Mouse (Mus musculus) C2C12 (cell line): Measurements from ENCODE around the gene Prr22. TPM values are rescaled to one million over a fixed set of nuclear protein-coding genes. Genes with fewer than 3 reads are reported as not detected.

ENCODE experiments used
- H3K27me3 ChIP-seq: one replicate; pipeline ENCODE4 v1.6.1; 2011; ENCODE audit not compliant: control insufficient read depth, insufficient read depth, insufficient read length
- H3K36me3 ChIP-seq: one replicate; pipeline ENCODE4 v1.6.1; 2011; ENCODE audit not compliant: control insufficient read depth, insufficient read depth
- H3K4me3 ChIP-seq: one replicate; pipeline ENCODE4 v1.5.1; 2011; ENCODE audit warnings: mild to moderate bottlenecking, control low read depth; ENCODE audit not compliant: poor library complexity, insufficient read depth, severe bottlenecking
- H3K79me2 ChIP-seq: one replicate; pipeline ENCODE4 v1.6.1; 2011; ENCODE audit not compliant: control insufficient read depth, insufficient read depth
- H3K79me3 ChIP-seq: one replicate; pipeline ENCODE4 v1.6.1; 2011; ENCODE audit warnings: low read depth, control low read depth
- H3ac ChIP-seq: one replicate; pipeline ENCODE3; 2011; ENCODE audit warnings: low read depth; ENCODE audit not compliant: control insufficient read depth, insufficient read length
- CEBPB ChIP-seq: IDR thresholded peaks from one replicate; pipeline ENCODE4 v1.6.1; 2011; ENCODE audit warnings: low read depth, mild to moderate bottlenecking, control low read depth, moderate library complexity
- CTCF ChIP-seq: IDR thresholded peaks from one replicate; pipeline ENCODE4 v1.5.1; 2011; ENCODE audit not compliant: control insufficient read depth, insufficient read depth, insufficient read length
- FOSL1 ChIP-seq: IDR thresholded peaks from one replicate; pipeline ENCODE4 v1.8.0; 2011; ENCODE audit warnings: mild to moderate bottlenecking, low read length; ENCODE audit not compliant: poor library complexity, insufficient read depth, severe bottlenecking
- MAX ChIP-seq: IDR thresholded peaks from one replicate; pipeline ENCODE4 v1.6.1; 2011; ENCODE audit warnings: mild to moderate bottlenecking, control low read depth
- MYOD1 ChIP-seq: IDR thresholded peaks from one replicate; pipeline ENCODE4 v1.6.1; 2011; ENCODE audit warnings: low read depth; ENCODE audit not compliant: control insufficient read depth, insufficient read length
- MYOG ChIP-seq: IDR thresholded peaks from one replicate; pipeline ENCODE4 v1.6.1; 2011; ENCODE audit not compliant: control insufficient read depth, insufficient read length; ENCODE audit errors: extremely low read depth
- USF1 ChIP-seq: IDR thresholded peaks from one replicate; pipeline ENCODE4 v1.6.1; 2011; ENCODE audit warnings: low read depth, mild to moderate bottlenecking, control low read depth, moderate library complexity
- polyA plus RNA-seq: library from polyadenylated mRNA; unstranded; fragments of >200 nt; fragmentation: generic; extraction: Trizol; gene quantifications from one replicate; pipeline ENCODE4 v1.2.1, GENCODE M21; 2012; ENCODE audit warnings: missing spikeins

The Prr22 gene
- polyA plus RNA-seq, 1 experiment, result 0.47 TPM

GRCm38 (mm10) chr17:56757416-56758123 lies 12.5 kb upstream of the Prr22 start, which contains the start of gene Nrtn:
Gene Nrtn (minus strand): TSS chr17:56757530.
- Histone ChIP-seq H3K4me3 (no peak within 1 kb of the TSS), H3K27me3 (peaks cover 30% of the 10 kb centered on the region), H3K36me3 (no peaks in the 10 kb centered on the region), H3ac (peak within 1 kb of the TSS; percentile 41), H3K79me3 (no peaks in the 10 kb centered on the region), H3K79me2 (no peaks in the 10 kb centered on the region)
- no peak for TF ChIP-seq MYOD1

DNA sequence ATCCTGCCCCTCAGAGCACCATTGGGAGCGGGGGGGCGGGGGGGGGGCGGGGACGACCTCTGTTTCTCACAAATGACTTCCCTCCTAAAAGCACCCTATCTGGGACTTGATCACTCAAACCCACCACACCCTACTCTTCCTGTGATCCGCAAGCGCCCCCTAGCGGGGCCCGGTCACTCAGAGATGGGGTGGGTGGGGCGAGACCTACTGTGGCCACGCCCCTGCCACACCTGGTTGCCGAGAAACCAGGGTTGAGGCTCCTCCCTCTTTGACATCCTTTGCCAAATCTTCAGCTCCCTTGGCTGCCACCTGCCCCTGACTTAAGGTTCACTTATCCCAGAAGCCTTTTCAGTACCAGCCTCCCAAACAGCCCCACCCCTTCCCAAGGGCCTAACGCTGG lies 11.9 kb upstream of the Prr22 start:
- TF ChIP-seq FOSL1 (no peak), CTCF (peak; percentile 27)
- Histone ChIP-seq H3K36me3 (no peaks in the 10 kb centered on the region), H3ac (no peak overlapping the region), H3K79me3 (no peaks in the 10 kb centered on the region), H3K4me3 (no peak overlapping the region), H3K79me2 (no peaks in the 10 kb centered on the region), H3K27me3 (peaks cover 29% of the 10 kb centered on the region)

DNA sequence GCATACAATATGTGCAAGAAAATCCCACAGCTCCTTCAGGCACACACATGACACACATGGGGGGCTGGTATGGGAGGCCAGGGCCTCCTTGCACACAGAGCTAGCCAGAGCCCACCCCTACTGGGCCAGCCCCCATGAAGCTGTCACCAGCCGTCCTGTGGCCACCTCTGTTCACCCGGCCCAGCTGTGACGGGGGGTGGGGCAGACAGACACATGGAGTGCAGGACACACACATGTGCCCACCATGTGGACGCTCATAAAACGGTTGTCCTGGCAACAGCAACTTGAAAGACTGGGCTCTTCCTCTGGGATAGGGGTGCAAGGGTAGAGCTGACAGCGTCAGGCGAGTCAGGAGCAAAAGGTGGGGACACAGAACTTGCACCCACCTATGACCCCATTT lies 10.8 kb upstream of the Prr22 start:
- Histone ChIP-seq H3K36me3 (no peaks in the 10 kb centered on the region), H3K79me2 (no peaks in the 10 kb centered on the region), H3K79me3 (no peaks in the 10 kb centered on the region), H3ac (no peak overlapping the region), H3K4me3 (no peak overlapping the region), H3K27me3 (peaks cover 20% of the 10 kb centered on the region)
- TF ChIP-seq MYOD1, result no peak
- TF ChIP-seq FOSL1, result no peak
- no peak for TF ChIP-seq MYOG
- no peak for TF ChIP-seq CTCF
- TF ChIP-seq MAX, result no peak
- TF ChIP-seq USF1, result no peak
- TF ChIP-seq CEBPB, result no peak

GRCm38 (mm10) chr17:56761077-56761476 lies 9.0 kb upstream of the Prr22 start:
- peaks cover 10% of the 10 kb centered on the region for H3K79me2 ChIP-seq
- no peak overlapping the region for H3K4me3 ChIP-seq
- H3ac ChIP-seq, result no peak overlapping the region
- H3K27me3 ChIP-seq, result peaks cover 2% of the 10 kb centered on the region
- H3K36me3 ChIP-seq, result no peaks in the 10 kb centered on the region
- peaks cover 7% of the 10 kb centered on the region for H3K79me3 ChIP-seq
- TF ChIP-seq MAX, result no peak
- TF ChIP-seq USF1, result no peak
- TF ChIP-seq FOSL1, result no peak
- TF ChIP-seq MYOD1, result no peak
- no peak for TF ChIP-seq MYOG
- TF ChIP-seq CTCF, result no peak
- no peak for TF ChIP-seq CEBPB

- Histone ChIP-seq H3K36me3 (no peaks in the 10 kb centered on the region), H3K79me2 (peaks cover 10% of the 10 kb centered on the region), H3K4me3 (peak overlapping the region; percentile 11), H3ac (peak overlapping the region; percentile 66), H3K27me3 (no peaks in the 10 kb centered on the region), H3K79me3 (peaks cover 7% of the 10 kb centered on the region)
- TF ChIP-seq MYOD1 (no peak), MYOG (no peak), MAX (no peak), CTCF (no peak), FOSL1 (no peak), CEBPB (no peak), USF1 (no peak)
Measured at GRCm38 (mm10) chr17:56761991-56762410, 8.0 kb upstream of the Prr22 start.

- Histone ChIP-seq H3K27me3 (no peaks in the 10 kb centered on the region), H3K79me2 (peaks cover 10% of the 10 kb centered on the region), H3K4me3 (no peak overlapping the region), H3K36me3 (peaks cover under 1% of the 10 kb centered on the region), H3K79me3 (peaks cover 7% of the 10 kb centered on the region), H3ac (no peak overlapping the region)
- TF ChIP-seq CTCF (peak; percentile 59), MAX (no peak)
Measured at GRCm38 (mm10) chr17:56762769-56763731, 7.0 kb upstream of the Prr22 start.
